Mouse (Mus musculus) thymus, postnatal 14 days (tissue): ENCODE results near the gene Tenm2.

ENCODE experiments used
- DNase-seq: peaks from one replicate; pipeline ENCODE4 v3.0.0; 2021

Tenm2 gene

GRCm38 (mm10) chr11:36169738-36170137 lies 1066.0 kb downstream of the Tenm2 start:
- no peak for DNase-seq

- no peak for DNase-seq
Observed at GRCm38 (mm10) chr11:36168921-36169537, 1066.7 kb downstream of the Tenm2 start.

- DNase-seq: no peak
Observed at GRCm38 (mm10) chr11:36167766-36168318, 1067.9 kb downstream of the Tenm2 start.

GRCm38 (mm10) chr11:36163580-36163979 lies 1072.2 kb downstream of the Tenm2 start:
- no peak for DNase-seq

GRCm38 (mm10) chr11:36161765-36162321 lies 1073.9 kb downstream of the Tenm2 start:
- DNase-seq: no peak

- DNase-seq: no peak
Observed at GRCm38 (mm10) chr11:36153450-36153849, 1082.3 kb downstream of the Tenm2 start.

- no peak for DNase-seq
Observed at GRCm38 (mm10) chr11:36153011-36153410, 1082.8 kb downstream of the Tenm2 start.

- DNase-seq: no peak
Observed at GRCm38 (mm10) chr11:36152226-36152625, 1083.5 kb downstream of the Tenm2 start.

GRCm38 (mm10) chr11:36149092-36149491 lies 1086.7 kb downstream of the Tenm2 start:
- DNase-seq: no peak

- no peak for DNase-seq
Observed at GRCm38 (mm10) chr11:36145057-36145456, 1090.7 kb downstream of the Tenm2 start.

- no peak for DNase-seq
Observed at GRCm38 (mm10) chr11:36140411-36140810, 1095.4 kb downstream of the Tenm2 start.

- DNase-seq: no peak
Observed at GRCm38 (mm10) chr11:36139521-36139920, 1096.2 kb downstream of the Tenm2 start.

- DNase-seq: no peak
Observed at GRCm38 (mm10) chr11:36137840-36138239, 1097.9 kb downstream of the Tenm2 start.

GRCm38 (mm10) chr11:36137276-36137675 lies 1098.5 kb downstream of the Tenm2 start:
- DNase-seq: no peak

GRCm38 (mm10) chr11:36134645-36135044 lies 1101.1 kb downstream of the Tenm2 start:
- DNase-seq: no peak

GRCm38 (mm10) chr11:36123275-36123674 lies 1112.5 kb downstream of the Tenm2 start:
- DNase-seq: no peak

GRCm38 (mm10) chr11:36121410-36121929 lies 1114.3 kb downstream of the Tenm2 start:
- no peak for DNase-seq

- DNase-seq: no peak
Observed at GRCm38 (mm10) chr11:36120591-36121409, 1115.0 kb downstream of the Tenm2 start.

- no peak for DNase-seq
Observed at GRCm38 (mm10) chr11:36113326-36113725, 1122.4 kb downstream of the Tenm2 start.

- DNase-seq: no peak
Observed at GRCm38 (mm10) chr11:36108970-36109731, 1126.6 kb downstream of the Tenm2 start.

- DNase-seq: no peak
Observed at GRCm38 (mm10) chr11:36107840-36108239, 1127.9 kb downstream of the Tenm2 start.

- no peak for DNase-seq
Observed at GRCm38 (mm10) chr11:36106639-36107038, 1129.1 kb downstream of the Tenm2 start.

GRCm38 (mm10) chr11:36103556-36103955 lies 1132.2 kb downstream of the Tenm2 start:
- no peak for DNase-seq
